Mouse (Mus musculus) limb, embryonic 11.5 days (tissue): ENCODE results near the gene C130074G19Rik. TPM values are rescaled to one million over a fixed set of nuclear protein-coding genes. Genes with fewer than 3 reads are reported as not detected.

Experiments used
- ATAC-seq: fragments of 200-750 bp; cut with Nextera tagmentation; 2 replicates; pipeline ENCODE4 v1.8.0; 2017; ENCODE audit warnings: low read depth; ENCODE audit not compliant: insufficient number of reproducible peaks, low FRiP score, low TSS enrichment
- DNase-seq: peaks from one replicate; pipeline ENCODE4 v3.0.0-alpha.2; 2015; ENCODE audit warnings: low spot score
- H3K27ac ChIP-seq: fragments of 300-500 bp; sonication (generic); replicated peaks from 2 replicates; pipeline ENCODE4 v1.5.1; 2014; ENCODE audit warnings: low read depth, mild to moderate bottlenecking, low read length
- H3K27me3 ChIP-seq: fragments of 300-500 bp; sonication (generic); 2 replicates; pipeline ENCODE4 v1.6.1; 2014; ENCODE audit warnings: mild to moderate bottlenecking, low read length, mixed read lengths; ENCODE audit not compliant: control insufficient read depth, insufficient read depth
- H3K36me3 ChIP-seq: fragments of 300-500 bp; sonication (generic); 2 replicates; pipeline ENCODE4 v1.6.1; 2014; ENCODE audit warnings: mild to moderate bottlenecking, low read length, moderate library complexity, mixed read lengths; ENCODE audit not compliant: control insufficient read depth, insufficient read depth
- H3K4me1 ChIP-seq: fragments of 300-500 bp; sonication (generic); 2 replicates; pipeline ENCODE4 v1.6.1; 2014; ENCODE audit warnings: low read length, mixed read lengths; ENCODE audit not compliant: control insufficient read depth, insufficient read depth
- H3K4me2 ChIP-seq: fragments of 300-500 bp; sonication (generic); 2 replicates; pipeline ENCODE4 v1.6.1; 2014; ENCODE audit warnings: low read depth, mild to moderate bottlenecking, moderate library complexity; ENCODE audit not compliant: severe bottlenecking
- H3K4me3 ChIP-seq: fragments of 300-500 bp; sonication (generic); 2 replicates; pipeline ENCODE4 v1.5.1; 2014; ENCODE audit warnings: low read depth, low read length
- H3K9ac ChIP-seq: fragments of 300-500 bp; sonication (generic); 2 replicates; pipeline ENCODE4 v1.6.1; 2014; ENCODE audit warnings: mild to moderate bottlenecking, low read length
- H3K9me3 ChIP-seq: fragments of 300-500 bp; sonication (generic); 2 replicates; pipeline ENCODE4 v1.6.1; 2016; ENCODE audit warnings: low read length; ENCODE audit not compliant: control insufficient read depth
- WGBS: fragments of 180-500 bp; shearing (Covaris S2); extraction: QIAGEN DNeasy Blood & Tissue Kit; methylation state at CpG from one replicate; pipeline ENCODE4 v1.1.7; 2014; 5-methylcytosine and 5-hydroxymethylcytosine counted together
- polyA plus RNA-seq: library from polyadenylated mRNA; unstranded; fragments of >200 nt; fragmentation: Nextera tagmentation; extraction: Ambion mirVana; gene quantifications from 2 replicates; pipeline ENCODE4 v1.2.1, GENCODE M21; 2014

Gene C130074G19Rik
- polyA plus RNA-seq, 1 experiment from 2014 or later = 0.99 TPM

DNA sequence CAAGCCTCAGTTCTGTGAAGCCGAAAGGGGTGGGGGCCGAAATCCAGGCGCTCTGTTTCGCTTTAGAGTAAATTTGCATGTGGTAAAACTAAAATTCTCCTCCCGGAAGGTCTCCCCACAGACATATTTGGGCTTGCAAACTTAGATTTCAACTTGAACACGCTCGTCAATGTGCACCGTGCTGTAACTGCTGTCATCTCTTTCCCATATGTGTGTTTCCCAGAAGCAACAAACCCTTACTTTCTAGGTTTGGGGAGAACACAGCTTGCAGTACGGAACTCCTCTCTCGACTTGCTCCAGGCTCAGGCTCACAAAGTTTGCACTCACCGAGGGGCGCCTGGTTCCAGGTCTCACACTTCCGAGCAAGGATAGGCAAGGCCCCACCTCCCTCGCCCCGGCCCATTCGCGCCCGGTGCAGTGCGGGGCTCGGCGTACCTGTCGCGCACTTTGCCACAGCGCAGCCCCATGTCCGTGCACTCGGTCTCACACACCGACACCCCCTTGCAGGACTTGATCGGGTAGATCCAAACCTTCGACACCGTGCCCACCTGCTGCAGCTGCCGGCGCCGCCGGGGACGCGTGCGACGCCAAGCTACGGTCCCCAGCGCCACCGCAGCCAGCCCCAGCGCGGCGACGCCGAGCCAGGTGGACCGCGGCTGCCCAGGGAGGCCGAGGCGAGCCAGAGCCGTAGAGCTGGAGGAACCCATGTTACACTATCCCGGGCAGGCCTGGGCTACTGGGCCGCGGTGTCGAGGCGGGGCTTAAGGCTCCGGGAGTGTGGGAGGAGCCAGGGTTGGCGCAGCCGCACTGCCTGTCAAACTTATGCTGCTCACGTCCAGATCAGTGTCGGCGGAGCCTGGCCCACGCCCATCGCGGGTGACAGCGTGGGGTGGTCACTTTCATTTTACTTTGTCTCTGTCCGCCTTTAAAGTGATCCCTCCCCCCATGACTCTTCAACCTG is 37.6 kb downstream of the C130074G19Rik start:
- H3K27me3 ChIP-seq = no peaks in the 10 kb centered on the region
- under 1% methylated on average over 66 of the region's 67 CpGs for WGBS

DNA sequence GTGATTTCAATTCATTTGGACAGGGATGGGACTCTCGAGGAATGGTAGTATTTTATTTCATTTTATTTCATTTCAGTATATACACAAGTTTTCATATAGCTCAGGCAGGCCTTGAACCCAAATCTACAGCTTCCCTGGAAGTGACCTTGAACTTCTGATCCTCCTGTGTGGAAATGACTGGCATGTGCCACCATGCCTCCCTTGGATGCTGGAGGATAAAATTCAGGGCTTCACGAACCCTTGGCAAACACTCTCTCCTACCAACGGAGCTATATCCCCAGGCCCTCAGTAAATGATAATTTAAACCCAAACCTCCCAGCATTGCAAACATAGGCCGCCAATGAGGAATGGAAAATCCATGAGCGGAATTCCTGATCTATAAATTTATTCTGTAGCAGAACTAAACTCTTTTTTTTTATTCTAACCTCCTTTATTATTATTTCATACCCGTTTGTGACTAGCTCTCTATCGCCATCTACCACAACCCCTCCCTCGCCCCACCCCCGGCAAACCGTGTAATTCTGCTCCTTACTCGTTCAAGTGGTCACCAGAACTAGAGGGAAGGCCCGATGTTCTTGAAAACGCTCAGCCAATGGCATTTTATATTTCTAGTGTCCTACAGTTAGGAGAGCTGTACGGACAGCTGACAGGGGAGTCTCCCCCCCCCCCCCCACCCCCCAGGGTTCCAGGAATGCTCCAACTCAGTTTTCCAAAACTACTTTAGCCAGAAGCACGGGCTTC is 38.5 kb downstream of the C130074G19Rik start:
- DNase-seq (no peak), ATAC-seq (no peak)
- H3K27ac ChIP-seq = no peak overlapping the region

More for the DNA sequence above, 37.6 kb downstream of the C130074G19Rik start:
- ATAC-seq (peak; percentile 97), DNase-seq (peak; percentile 85)
- no peaks in the 10 kb centered on the region for H3K9me3 ChIP-seq
- H3K9ac ChIP-seq = peak overlapping the region; percentile 77
- H3K27ac ChIP-seq = no peak overlapping the region
- H3K4me2 ChIP-seq = peak overlapping the region; percentile 80
- H3K4me3 ChIP-seq = peak overlapping the region; percentile 76
- H3K4me1 ChIP-seq = no peaks in the 10 kb centered on the region; the same call in 1 of the 2 replicates
- H3K36me3 ChIP-seq = no peaks in the 10 kb centered on the region

DNA sequence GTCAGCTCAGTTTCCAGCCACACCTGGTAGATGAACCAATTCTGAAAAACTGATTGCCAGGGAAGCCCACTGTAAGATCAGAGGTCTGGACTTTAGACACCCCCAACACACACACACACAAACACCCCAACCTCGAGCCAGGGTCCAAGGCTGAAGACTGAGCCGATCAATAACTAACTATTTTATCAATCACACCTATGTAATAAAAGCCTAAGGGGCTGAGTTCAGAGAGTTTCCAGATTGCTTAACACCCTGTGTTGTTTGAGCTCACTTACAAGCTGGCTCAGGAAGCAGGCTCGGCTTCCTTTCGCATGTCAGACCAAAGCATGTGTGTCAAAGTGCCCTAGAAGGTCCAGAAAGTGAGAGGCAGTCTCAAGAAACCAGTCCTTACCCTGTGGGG is 45.4 kb downstream of the C130074G19Rik start:
- no peaks in the 10 kb centered on the region for H3K4me1 ChIP-seq
- H3K27ac ChIP-seq = no peak overlapping the region
- no peak for ATAC-seq
- H3K27me3 ChIP-seq = no peaks in the 10 kb centered on the region
- H3K9me3 ChIP-seq = no peaks in the 10 kb centered on the region
- no peak overlapping the region for H3K4me2 ChIP-seq
- no peak overlapping the region for H3K4me3 ChIP-seq
- 0 out of 2 replicates have a peak, but pooled peaks cover 2% of the 10 kb centered on the region for H3K36me3 ChIP-seq
- WGBS = 78% methylated on average over 4 of the region's 4 CpGs
- H3K9ac ChIP-seq = no peak overlapping the region
- DNase-seq = no peak

More for the DNA sequence above, 38.5 kb downstream of the C130074G19Rik start:
- no peaks in the 10 kb centered on the region; the same call in 1 of the 2 replicates for H3K4me1 ChIP-seq
- peak overlapping the region; percentile 76 for H3K4me3 ChIP-seq
- H3K9me3 ChIP-seq = no peaks in the 10 kb centered on the region
- 20% methylated on average over 15 of the region's 15 CpGs for WGBS
- H3K36me3 ChIP-seq = 0 out of 2 replicates have a peak, but pooled peaks cover 2% of the 10 kb centered on the region
- H3K4me2 ChIP-seq = peak overlapping the region; percentile 80
- H3K27me3 ChIP-seq = no peaks in the 10 kb centered on the region
- peak overlapping the region; percentile 77; the same call in 1 of the 2 replicates for H3K9ac ChIP-seq

- H3K4me2 ChIP-seq = no peak overlapping the region
- no peak for ATAC-seq
- no peak overlapping the region for H3K27ac ChIP-seq
- 76% methylated on average over 5 of the region's 5 CpGs for WGBS
- H3K4me1 ChIP-seq = no peaks in the 10 kb centered on the region
- H3K4me3 ChIP-seq = no peak overlapping the region
- no peaks in the 10 kb centered on the region for H3K9me3 ChIP-seq
- peaks cover 9% of the 10 kb centered on the region; the same call in 1 of the 2 replicates for H3K36me3 ChIP-seq
- H3K27me3 ChIP-seq = no peaks in the 10 kb centered on the region
- DNase-seq = no peak
- no peak overlapping the region for H3K9ac ChIP-seq
These were observed 46.7 kb downstream of the C130074G19Rik start for GRCm38 (mm10) chr1:184836350-184836749.

DNA sequence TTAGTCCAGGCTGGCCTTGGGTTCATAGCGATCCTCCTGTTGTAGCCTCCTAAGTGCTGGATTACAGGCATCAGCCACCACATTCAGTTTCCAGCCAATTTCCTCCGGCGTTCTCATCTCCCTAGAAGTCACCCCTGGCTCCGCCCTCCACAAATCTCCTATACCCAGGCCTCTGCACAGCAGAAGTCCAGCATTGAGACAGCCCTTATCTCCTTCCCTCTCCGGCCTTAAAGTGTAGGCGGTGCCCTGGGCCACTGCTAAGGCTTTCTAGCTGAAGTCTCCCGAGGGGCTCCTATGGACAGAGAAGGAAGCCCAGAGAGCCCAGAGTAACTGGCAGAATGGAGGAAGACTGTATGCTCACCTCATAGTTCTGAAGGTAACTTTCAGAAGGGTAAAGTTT is 49.5 kb downstream of the C130074G19Rik start:
- H3K27me3 ChIP-seq = no peaks in the 10 kb centered on the region
- no peak overlapping the region for H3K27ac ChIP-seq
- H3K4me1 ChIP-seq = no peaks in the 10 kb centered on the region
- H3K4me3 ChIP-seq = no peak overlapping the region
- ATAC-seq = no peak
- H3K36me3 ChIP-seq = peaks cover 11% of the 10 kb centered on the region; the same call in 1 of the 2 replicates
- DNase-seq = no peak
- 96% methylated on average over 7 of the region's 7 CpGs for WGBS
- H3K4me2 ChIP-seq = no peak overlapping the region
- no peak overlapping the region for H3K9ac ChIP-seq
- H3K9me3 ChIP-seq = no peaks in the 10 kb centered on the region

GRCm38 (mm10) chr1:184832211-184832610 is 50.8 kb downstream of the C130074G19Rik start:
- H3K9ac ChIP-seq = no peak overlapping the region
- no peak overlapping the region for H3K4me3 ChIP-seq
- no peaks in the 10 kb centered on the region for H3K4me1 ChIP-seq
- H3K36me3 ChIP-seq = peaks cover 11% of the 10 kb centered on the region; the same call in 1 of the 2 replicates
- no peaks in the 10 kb centered on the region for H3K27me3 ChIP-seq
- H3K9me3 ChIP-seq = no peaks in the 10 kb centered on the region
- no peak overlapping the region for H3K27ac ChIP-seq
- ATAC-seq (no peak), DNase-seq (no peak)
- H3K4me2 ChIP-seq = no peak overlapping the region
- 76% methylated on average over 10 of the region's 10 CpGs for WGBS

DNA sequence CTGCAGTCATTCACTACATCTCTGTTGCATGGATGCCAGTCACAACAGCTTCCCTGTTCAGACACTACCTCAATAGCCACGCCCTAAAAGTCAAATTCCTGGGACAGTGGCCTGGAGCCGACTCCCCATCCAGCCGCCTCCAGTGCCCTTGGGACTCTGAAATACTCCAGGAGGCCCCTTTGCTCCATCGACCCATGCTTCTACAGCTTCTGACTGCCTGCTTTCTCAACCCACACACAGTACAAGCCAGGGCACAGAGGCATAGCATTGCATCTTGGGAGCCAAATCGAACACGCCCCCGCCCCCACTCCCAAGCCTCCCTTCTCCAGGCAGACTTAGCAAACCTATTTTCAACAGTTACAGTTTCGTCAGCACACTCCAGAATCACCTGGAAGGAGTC is 53.1 kb downstream of the C130074G19Rik start:
- Histone ChIP-seq H3K4me2 (no peak overlapping the region), H3K36me3 (peaks cover 11% of the 10 kb centered on the region; the same call in 1 of the 2 replicates), H3K4me1 (no peaks in the 10 kb centered on the region), H3K27me3 (no peaks in the 10 kb centered on the region), H3K27ac (no peak overlapping the region), H3K4me3 (no peak overlapping the region), H3K9me3 (no peaks in the 10 kb centered on the region), H3K9ac (no peak overlapping the region)
- DNase-seq = no peak
- ATAC-seq = no peak
- WGBS = 91% methylated on average over 8 of the region's 8 CpGs

DNA sequence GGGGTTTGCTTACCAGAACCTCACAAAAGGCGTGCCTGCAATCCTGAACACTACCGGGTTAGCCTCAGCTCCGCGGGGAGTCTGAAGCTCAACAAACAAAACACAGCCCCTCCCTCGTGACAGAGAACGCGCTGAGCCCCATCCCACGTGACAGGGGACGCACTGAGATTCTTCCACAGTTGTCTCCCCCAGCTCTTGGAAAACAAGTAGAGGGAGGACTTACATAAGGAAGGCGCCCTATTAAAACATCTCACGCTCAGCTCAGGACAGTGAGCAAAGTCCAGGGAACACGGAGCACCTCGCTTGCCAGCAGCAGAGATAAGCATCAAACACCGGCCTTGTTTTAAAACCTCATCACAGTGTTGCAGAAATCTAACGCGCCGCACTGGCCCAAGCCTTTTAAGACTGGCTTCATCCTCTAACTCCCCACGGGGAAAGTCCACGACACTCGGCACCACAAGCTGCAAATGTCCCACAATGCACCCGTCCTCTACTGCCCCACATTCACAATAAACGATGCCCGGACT is 55.8 kb downstream of the C130074G19Rik start:
- 33% methylated on average over 23 of the region's 23 CpGs for WGBS
- ATAC-seq = no peak

More for the DNA sequence above, 55.8 kb downstream of the C130074G19Rik start:
- no peak overlapping the region for H3K27ac ChIP-seq
- no peak overlapping the region for H3K4me3 ChIP-seq
- DNase-seq = no peak
- peaks cover 7% of the 10 kb centered on the region; the same call in 1 of the 2 replicates for H3K36me3 ChIP-seq
- H3K4me2 ChIP-seq = peak overlapping the region; percentile 7; the same call in 1 of the 2 replicates
- peak overlapping the region; percentile 14; the same call in 1 of the 2 replicates for H3K9ac ChIP-seq
- no peaks in the 10 kb centered on the region for H3K27me3 ChIP-seq
- no peaks in the 10 kb centered on the region for H3K9me3 ChIP-seq
- H3K4me1 ChIP-seq = no peaks in the 10 kb centered on the region; the same call in 1 of the 2 replicates
